Mouse (Mus musculus) heart, postnatal 0 days (tissue): ENCODE results near the gene Cox4i1.

Experiments used
- CTCF ChIP-seq: IDR thresholded peaks from 2 replicates; pipeline ENCODE4 v1.5.1; 2016; ENCODE audit warnings: antibody characterized with exemption, control low read depth, low read depth
- EP300 ChIP-seq: IDR thresholded peaks from 2 replicates; pipeline ENCODE4 v1.6.1; 2016; ENCODE audit warnings: antibody characterized with exemption, low read depth

DNA sequence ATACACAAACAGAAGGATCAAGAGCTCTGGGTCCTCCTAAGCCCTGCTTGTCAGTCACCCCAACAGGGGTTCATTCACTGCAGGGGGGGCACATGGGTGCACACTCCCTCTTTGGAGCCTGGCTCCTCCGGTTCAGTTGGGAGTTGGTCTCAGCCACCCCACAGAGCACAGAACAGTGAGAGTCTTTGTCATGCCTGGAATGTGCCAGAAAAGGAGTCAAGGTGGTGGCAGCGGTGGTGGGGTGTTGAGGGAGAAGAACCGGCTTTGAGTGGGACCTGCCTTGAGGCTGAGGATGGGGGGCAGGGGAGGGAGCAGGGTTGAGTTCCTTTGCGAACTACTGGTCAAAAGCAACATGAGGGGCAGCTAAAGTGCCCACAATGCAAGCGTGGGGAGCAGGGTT is 38.0 kb upstream of the Cox4i1 start:
- no peak for TF ChIP-seq CTCF
- no peak for TF ChIP-seq EP300
